Mouse (Mus musculus) small intestine, adult 2 months (tissue): ENCODE measurements around the gene Slc4a4. TPM values are rescaled to one million over a fixed set of nuclear protein-coding genes. Genes with fewer than 3 reads are reported as not detected.

Source experiments
- H3K27ac ChIP-seq: fragments of 200-500 bp; 2 replicates; pipeline ENCODE4 v1.5.1; 2012; ENCODE audit warnings: low read depth, low read length, control low read depth, inconsistent platforms; ENCODE audit not compliant: insufficient read depth
- H3K27me3 ChIP-seq: fragments of 200-500 bp; 2 replicates; pipeline ENCODE4 v1.6.1; 2012; ENCODE audit warnings: mild to moderate bottlenecking, moderate library complexity, low read length, inconsistent platforms; ENCODE audit not compliant: control insufficient read depth, insufficient read depth
- H3K36me3 ChIP-seq: fragments of 200-500 bp; 2 replicates; pipeline ENCODE4 v1.6.1; 2012; ENCODE audit warnings: mild to moderate bottlenecking, low read length, control low read depth, inconsistent platforms; ENCODE audit not compliant: control insufficient read depth, insufficient read depth
- H3K4me1 ChIP-seq: fragments of 200-500 bp; 2 replicates; pipeline ENCODE4 v1.6.1; 2012; ENCODE audit warnings: low read length, inconsistent platforms, mixed read lengths; ENCODE audit not compliant: control insufficient read depth, insufficient read depth, insufficient read length
- H3K4me3 ChIP-seq: fragments of 200-500 bp; 2 replicates; pipeline ENCODE4 v1.5.1; 2012; ENCODE audit warnings: low read depth, mild to moderate bottlenecking, control low read depth, inconsistent platforms, low read length, moderate library complexity
- CTCF ChIP-seq: fragments of 200-500 bp; IDR thresholded peaks from 2 replicates; pipeline ENCODE4 v1.5.1; 2012; ENCODE audit warnings: low read depth, mild to moderate bottlenecking, control low read depth, inconsistent platforms, low read length, moderate library complexity, mixed read lengths; ENCODE audit not compliant: insufficient replicate concordance, insufficient read length; ENCODE audit errors: extremely low read depth
- POLR2A ChIP-seq: fragments of 200-500 bp; IDR thresholded peaks from 2 replicates; pipeline ENCODE4 v1.6.1; 2012; ENCODE audit warnings: low read depth, mild to moderate bottlenecking, control low read depth, inconsistent platforms, low read length, moderate library complexity
- WGBS: fragments of 180-500 bp; shearing (Covaris S2); methylation state at CpG from one replicate; pipeline ENCODE4 v1.1.7; 2018; 5-methylcytosine and 5-hydroxymethylcytosine counted together
- polyA plus RNA-seq: library from polyadenylated mRNA; depleted of rRNA; stranded (reverse); fragments of >200 nt; gene quantifications from 2 replicates; pipeline ENCODE4 v1.2.3, GENCODE M21; 2012

The Slc4a4 gene
- polyA plus RNA-seq, 1 experiment: 15.3 TPM

- TF ChIP-seq CTCF (no peak), POLR2A (no peak)
- Histone ChIP-seq H3K4me3 (no peak overlapping the region), H3K27ac (peak overlapping the region; percentile 84), H3K27me3 (no peaks in the 10 kb centered on the region), H3K36me3 (peaks cover 9% of the 10 kb centered on the region; the same call in 1 of the 2 replicates), H3K4me1 (peaks cover 7% of the 10 kb centered on the region; the same call in 1 of the 2 replicates)
- WGBS: 23% methylated on average over 6 of the region's 6 CpGs
These were observed 332.1 kb downstream of the Slc4a4 start for GRCm38 (mm10) chr5:89218709-89219108.

- Histone ChIP-seq H3K27ac (no peak overlapping the region), H3K4me3 (no peak overlapping the region), H3K27me3 (no peaks in the 10 kb centered on the region), H3K4me1 (peaks cover 7% of the 10 kb centered on the region; the same call in 1 of the 2 replicates), H3K36me3 (peaks cover 8% of the 10 kb centered on the region)
- TF ChIP-seq POLR2A (no peak), CTCF (peak; percentile 27; the same call in 1 of the 2 replicates)
- WGBS: 74% methylated on average over 1 of the region's 1 CpGs
These were observed 335.0 kb downstream of the Slc4a4 start for GRCm38 (mm10) chr5:89221658-89222057.

- H3K4me3 ChIP-seq: no peak overlapping the region
- no peaks in the 10 kb centered on the region for H3K27me3 ChIP-seq
- H3K36me3 ChIP-seq: peaks cover 9% of the 10 kb centered on the region
- H3K4me1 ChIP-seq: peaks cover 7% of the 10 kb centered on the region; the same call in 1 of the 2 replicates
- TF ChIP-seq POLR2A: no peak
- no peak for TF ChIP-seq CTCF
- 25% methylated on average over 10 of the region's 10 CpGs for WGBS
- no peak overlapping the region for H3K27ac ChIP-seq
These were observed 336.6 kb downstream of the Slc4a4 start for GRCm38 (mm10) chr5:89223061-89223740.

- no peak for TF ChIP-seq POLR2A
- TF ChIP-seq CTCF: no peak
- Histone ChIP-seq H3K4me1 (peaks cover 3% of the 10 kb centered on the region; the same call in 1 of the 2 replicates), H3K36me3 (peaks cover 11% of the 10 kb centered on the region), H3K27ac (no peak overlapping the region), H3K27me3 (no peaks in the 10 kb centered on the region), H3K4me3 (no peak overlapping the region)
- 77% methylated on average over 9 of the region's 9 CpGs for WGBS
These were observed 337.2 kb downstream of the Slc4a4 start for GRCm38 (mm10) chr5:89223744-89224368.

- WGBS: 80% methylated on average over 2 of the region's 2 CpGs
- H3K27ac ChIP-seq: no peak overlapping the region
- H3K36me3 ChIP-seq: peaks cover 17% of the 10 kb centered on the region
- TF ChIP-seq CTCF: no peak
- TF ChIP-seq POLR2A: no peak
- H3K4me3 ChIP-seq: no peak overlapping the region
- H3K27me3 ChIP-seq: no peaks in the 10 kb centered on the region
- no peaks in the 10 kb centered on the region for H3K4me1 ChIP-seq
These were observed 341.3 kb downstream of the Slc4a4 start for GRCm38 (mm10) chr5:89227948-89228347.

GRCm38 (mm10) chr5:89229606-89230005 is 343.0 kb downstream of the Slc4a4 start:
- Histone ChIP-seq H3K4me3 (no peak overlapping the region), H3K27ac (no peak overlapping the region), H3K4me1 (no peaks in the 10 kb centered on the region), H3K36me3 (peaks cover 17% of the 10 kb centered on the region), H3K27me3 (no peaks in the 10 kb centered on the region)
- TF ChIP-seq POLR2A (no peak), CTCF (no peak)
- 75% methylated on average over 5 of the region's 5 CpGs for WGBS

GRCm38 (mm10) chr5:89232313-89232712 is 345.7 kb downstream of the Slc4a4 start:
- H3K27me3 ChIP-seq: no peaks in the 10 kb centered on the region

More at GRCm38 (mm10) chr5:89232313-89232712, 345.7 kb downstream of the Slc4a4 start:
- WGBS: 92% methylated on average over 7 of the region's 7 CpGs
- H3K36me3 ChIP-seq: peaks cover 19% of the 10 kb centered on the region
- no peak overlapping the region for H3K27ac ChIP-seq
- no peak overlapping the region for H3K4me3 ChIP-seq
- TF ChIP-seq POLR2A (no peak), CTCF (no peak)
- no peaks in the 10 kb centered on the region for H3K4me1 ChIP-seq
